Mouse (Mus musculus) stomach, embryonic 14.5 days (tissue): ENCODE data around the gene Tnr. TPM values are rescaled to one million over a fixed set of nuclear protein-coding genes. Genes with fewer than 3 reads are reported as not detected.

ENCODE experiments used
- ATAC-seq: fragments of 200-750 bp; cut with Nextera tagmentation; 2 replicates; pipeline ENCODE4 v1.8.0; 2017; ENCODE audit warnings: low read depth, moderate TSS enrichment; ENCODE audit not compliant: insufficient number of reproducible peaks, insufficient read depth, low FRiP score
- H3K27ac ChIP-seq: fragments of 300-500 bp; sonication (generic); 2 replicates; pipeline ENCODE4 v1.5.1; 2014; ENCODE audit warnings: mild to moderate bottlenecking, low read length, moderate library complexity, mixed read lengths
- H3K27me3 ChIP-seq: fragments of 300-500 bp; sonication (generic); 2 replicates; pipeline ENCODE4 v1.6.1; 2014; ENCODE audit warnings: low read length, control low read depth, mixed read lengths; ENCODE audit not compliant: control insufficient read depth, insufficient read depth
- H3K36me3 ChIP-seq: fragments of 300-500 bp; sonication (generic); 2 replicates; pipeline ENCODE4 v1.6.1; 2014; ENCODE audit warnings: mild to moderate bottlenecking, control low read depth, low read length, moderate library complexity, mixed read lengths; ENCODE audit not compliant: control insufficient read depth, insufficient read depth
- H3K4me1 ChIP-seq: fragments of 300-500 bp; sonication (generic); 2 replicates; pipeline ENCODE4 v1.6.1; 2014; ENCODE audit warnings: low read length, control low read depth, mixed read lengths; ENCODE audit not compliant: control insufficient read depth, insufficient read depth
- H3K4me2 ChIP-seq: fragments of 300-500 bp; sonication (generic); replicated peaks from 2 replicates; pipeline ENCODE4 v1.6.1; 2014; ENCODE audit warnings: low read depth, low read length, control low read depth
- H3K4me3 ChIP-seq: fragments of 300-500 bp; sonication (generic); 2 replicates; pipeline ENCODE4 v1.5.1; 2014; ENCODE audit warnings: low read depth, low read length, control low read depth
- H3K9ac ChIP-seq: fragments of 300-500 bp; sonication (generic); replicated peaks from 2 replicates; pipeline ENCODE4 v1.6.1; 2014; ENCODE audit warnings: low read depth, mild to moderate bottlenecking, control low read depth, low read length, moderate library complexity, mixed read lengths
- H3K9me3 ChIP-seq: fragments of 300-500 bp; sonication (generic); 2 replicates; pipeline ENCODE4 v1.6.1; 2016; ENCODE audit warnings: low read depth, low read length, control low read depth; ENCODE audit not compliant: control insufficient read depth
- WGBS: fragments of 180-500 bp; shearing (Covaris S2); extraction: QIAGEN DNeasy Blood & Tissue Kit; methylation state at CpG from one replicate; pipeline ENCODE4 v1.1.7; 2014; 5-methylcytosine and 5-hydroxymethylcytosine counted together
- polyA plus RNA-seq: library from polyadenylated mRNA; unstranded; fragments of >200 nt; fragmentation: Nextera tagmentation; extraction: Ambion mirVana; gene quantifications from 2 replicates; pipeline ENCODE4 v1.2.1, GENCODE M21; 2014

Tnr gene
- polyA plus RNA-seq, 1 experiment from 2014 or later = 0.61 TPM

DNA sequence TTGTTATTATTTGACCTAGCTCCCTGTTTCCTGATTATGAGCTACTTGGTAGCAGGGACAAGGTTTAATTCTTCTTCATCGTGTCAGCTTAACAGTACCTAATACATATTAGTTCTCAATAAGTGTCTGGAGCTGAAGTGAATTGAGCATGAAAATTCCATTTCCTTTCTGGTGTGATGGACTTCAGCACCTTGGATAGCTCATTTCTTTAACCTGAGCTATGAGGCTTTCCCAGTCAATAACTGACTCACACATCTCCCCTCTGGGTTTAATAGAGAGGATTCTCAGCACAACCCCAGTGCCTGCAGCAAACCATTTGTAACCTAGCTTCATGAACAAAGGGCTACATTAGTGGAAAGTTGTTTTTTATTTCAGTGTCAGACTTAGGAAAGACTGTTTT is 97.8 kb downstream of the Tnr start:
- 43% methylated on average over 1 of the region's 1 CpGs for WGBS
- no peaks in the 10 kb centered on the region for H3K4me1 ChIP-seq

DNA sequence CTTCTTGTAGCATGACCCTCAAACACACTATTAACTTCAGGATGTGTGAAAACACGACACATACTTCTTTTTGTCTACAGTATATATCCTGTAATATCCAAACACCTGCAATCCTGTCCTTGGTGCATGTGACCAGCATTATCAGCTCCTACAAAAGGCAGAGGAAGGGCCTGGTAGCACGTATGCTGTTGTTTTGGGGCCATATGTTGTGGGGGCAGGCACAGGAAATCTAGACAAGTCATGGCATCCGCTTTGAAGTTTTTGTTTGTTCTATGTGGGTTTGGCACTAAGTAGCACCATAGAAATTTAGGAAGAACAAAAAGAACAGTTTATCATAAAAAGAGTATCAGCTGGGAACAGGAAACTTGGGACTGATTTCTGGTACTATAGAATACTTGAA is 105.5 kb downstream of the Tnr start:
- H3K9ac ChIP-seq = no peak overlapping the region
- no peak overlapping the region for H3K27ac ChIP-seq
- no peaks in the 10 kb centered on the region for H3K27me3 ChIP-seq
- no peak overlapping the region for H3K4me2 ChIP-seq
- H3K4me3 ChIP-seq = no peak overlapping the region
- ATAC-seq = no peak
- H3K9me3 ChIP-seq = no peaks in the 10 kb centered on the region
- H3K4me1 ChIP-seq = no peaks in the 10 kb centered on the region
- 72% methylated on average over 3 of the region's 3 CpGs for WGBS
- no peaks in the 10 kb centered on the region for H3K36me3 ChIP-seq

More for the DNA sequence above, 97.8 kb downstream of the Tnr start:
- no peak overlapping the region for H3K4me2 ChIP-seq
- no peak overlapping the region for H3K27ac ChIP-seq
- H3K4me3 ChIP-seq = no peak overlapping the region
- no peaks in the 10 kb centered on the region for H3K9me3 ChIP-seq
- H3K36me3 ChIP-seq = no peaks in the 10 kb centered on the region
- H3K27me3 ChIP-seq = no peaks in the 10 kb centered on the region
- H3K9ac ChIP-seq = no peak overlapping the region
- no peak for ATAC-seq

DNA sequence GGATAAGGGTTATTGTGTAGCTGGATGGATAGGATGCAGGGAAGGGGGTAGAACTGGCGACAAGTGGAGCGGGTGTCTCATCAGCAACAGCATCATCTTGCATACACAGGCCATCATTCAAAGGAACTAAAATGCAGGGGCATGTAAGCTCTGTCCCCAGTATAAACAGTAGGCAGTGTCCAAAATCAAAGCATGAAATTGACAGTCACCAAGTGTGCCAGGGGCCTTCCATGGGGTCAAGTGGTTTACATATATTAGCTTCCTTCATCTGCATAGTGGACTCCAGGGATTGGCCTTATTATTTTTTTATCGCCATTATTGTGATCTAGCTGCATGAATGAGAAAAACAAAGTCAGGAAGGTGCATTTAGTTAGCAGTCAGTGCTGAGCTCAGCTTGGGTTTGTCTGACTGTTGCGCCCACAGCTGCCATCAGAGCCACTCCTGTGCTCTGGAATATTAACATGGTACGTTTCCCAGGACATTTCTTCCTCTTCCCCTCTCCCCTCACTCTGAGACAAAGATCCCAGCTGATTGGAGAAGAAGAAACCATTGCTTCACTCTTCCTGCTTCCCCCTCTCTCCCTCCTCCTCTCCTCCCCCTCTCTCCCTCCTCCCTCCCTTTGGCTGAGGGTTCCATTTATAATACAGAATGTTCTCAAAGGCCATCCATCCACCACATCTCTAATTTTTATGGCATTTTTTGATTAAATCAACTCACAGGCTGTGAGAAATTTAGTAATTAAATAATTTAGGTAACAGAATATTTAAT is 106.4 kb downstream of the Tnr start:
- Histone ChIP-seq H3K36me3 (no peaks in the 10 kb centered on the region), H3K9ac (no peak overlapping the region), H3K4me2 (no peak overlapping the region), H3K27ac (no peak overlapping the region), H3K27me3 (no peaks in the 10 kb centered on the region), H3K4me3 (no peak overlapping the region), H3K4me1 (no peaks in the 10 kb centered on the region), H3K9me3 (no peaks in the 10 kb centered on the region)
- WGBS = 74% methylated on average over 5 of the region's 5 CpGs
- no peak for ATAC-seq

DNA sequence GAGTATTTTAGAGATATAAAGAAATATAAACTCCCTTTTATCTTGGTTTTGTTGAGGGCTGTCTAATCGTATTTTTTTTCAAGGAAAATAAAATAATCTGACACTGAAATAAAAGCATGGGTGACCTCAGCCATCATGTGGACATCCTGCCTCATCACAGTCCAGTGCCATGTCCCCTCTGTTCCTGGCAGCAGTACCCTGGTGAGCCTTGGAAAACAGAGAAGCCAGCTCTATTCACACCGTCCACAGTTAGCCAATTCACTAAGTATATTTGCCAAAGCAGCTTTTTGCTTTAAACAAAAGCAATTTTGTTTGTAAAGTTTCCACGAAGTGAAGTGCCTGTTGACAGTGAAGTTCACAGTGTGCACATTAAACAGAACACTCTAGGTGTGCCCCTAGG is 109.0 kb downstream of the Tnr start:
- no peaks in the 10 kb centered on the region for H3K9me3 ChIP-seq

DNA sequence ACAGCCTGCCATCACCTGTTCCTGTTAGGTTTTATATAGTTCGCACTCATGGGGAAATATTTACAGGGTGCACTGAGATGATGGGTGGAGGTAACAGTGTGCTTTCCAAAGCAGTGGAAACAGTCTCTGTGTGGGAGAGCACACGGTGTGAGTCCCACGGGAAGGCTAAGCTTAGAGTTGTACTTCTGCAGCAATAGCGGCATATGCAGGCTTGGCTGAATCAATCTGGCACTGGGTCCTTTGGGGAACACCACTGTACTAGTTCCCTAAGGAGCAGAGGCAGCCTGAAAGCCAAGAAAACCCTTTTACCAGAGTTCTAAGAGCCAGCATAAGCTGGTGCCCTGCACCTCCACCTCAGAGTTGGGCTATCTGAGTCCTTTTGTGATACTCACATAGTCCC is 115.8 kb downstream of the Tnr start:
- no peaks in the 10 kb centered on the region for H3K4me1 ChIP-seq
- no peak for ATAC-seq

More for the DNA sequence above, 109.0 kb downstream of the Tnr start:
- no peak overlapping the region for H3K4me3 ChIP-seq
- WGBS = 64% methylated on average over 3 of the region's 3 CpGs
- no peak for ATAC-seq
- H3K36me3 ChIP-seq = no peaks in the 10 kb centered on the region
- no peak overlapping the region for H3K4me2 ChIP-seq
- H3K4me1 ChIP-seq = no peaks in the 10 kb centered on the region
- H3K27ac ChIP-seq = no peak overlapping the region
- H3K9ac ChIP-seq = no peak overlapping the region
- H3K27me3 ChIP-seq = no peaks in the 10 kb centered on the region

DNA sequence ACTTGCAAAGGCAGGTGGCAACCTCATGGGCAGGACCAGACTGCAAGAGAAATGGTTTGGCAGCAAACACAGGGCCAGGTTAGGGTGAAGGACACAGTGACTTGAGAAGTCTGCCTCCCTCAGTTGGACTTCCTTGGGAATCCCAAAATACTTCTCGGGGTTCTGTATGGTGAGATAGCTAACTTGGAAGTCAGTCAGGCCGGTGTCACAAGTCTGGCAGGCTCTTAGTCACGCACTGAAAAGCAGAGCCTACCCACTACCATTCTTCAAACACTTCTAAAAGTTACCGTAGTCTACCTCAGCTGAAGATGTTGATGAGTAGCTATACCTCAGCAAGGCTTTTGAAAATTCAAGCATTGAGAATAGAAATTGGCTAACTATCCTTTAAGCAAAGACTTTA is 122.2 kb downstream of the Tnr start:
- no peak overlapping the region for H3K9ac ChIP-seq
- no peaks in the 10 kb centered on the region for H3K4me1 ChIP-seq
- H3K4me2 ChIP-seq = no peak overlapping the region
- H3K4me3 ChIP-seq = no peak overlapping the region
- no peaks in the 10 kb centered on the region for H3K27me3 ChIP-seq
- no peak overlapping the region for H3K27ac ChIP-seq
- ATAC-seq = no peak
- no peaks in the 10 kb centered on the region for H3K9me3 ChIP-seq
- 92% methylated on average over 4 of the region's 4 CpGs for WGBS
- H3K36me3 ChIP-seq = no peaks in the 10 kb centered on the region

More for the DNA sequence above, 115.8 kb downstream of the Tnr start:
- Histone ChIP-seq H3K9me3 (no peaks in the 10 kb centered on the region), H3K4me3 (no peak overlapping the region), H3K27me3 (no peaks in the 10 kb centered on the region), H3K27ac (no peak overlapping the region), H3K36me3 (no peaks in the 10 kb centered on the region), H3K9ac (no peak overlapping the region), H3K4me2 (no peak overlapping the region)
- WGBS = 90% methylated on average over 4 of the region's 4 CpGs

DNA sequence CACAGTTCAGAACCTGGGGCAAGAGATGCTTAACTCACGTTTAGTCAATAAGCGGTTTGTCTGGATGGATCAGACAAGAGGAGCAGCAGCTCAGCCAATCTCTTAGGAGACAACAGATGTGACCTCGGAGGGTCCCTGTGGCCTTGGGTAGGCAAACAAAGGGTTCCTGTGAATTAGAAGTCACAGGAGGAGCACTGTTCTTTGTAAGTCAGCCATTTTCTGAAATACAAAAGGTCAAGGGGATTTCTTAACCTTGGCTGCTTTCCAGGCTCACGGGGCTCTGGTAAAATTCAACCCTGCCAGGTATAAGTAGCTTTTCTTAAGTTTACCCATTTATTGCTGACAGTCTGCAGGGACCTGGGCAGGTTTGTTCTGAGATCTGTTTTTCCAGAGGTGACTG is 126.9 kb downstream of the Tnr start:
- H3K9me3 ChIP-seq = no peaks in the 10 kb centered on the region
- no peak overlapping the region for H3K4me3 ChIP-seq
- H3K4me1 ChIP-seq = no peaks in the 10 kb centered on the region
- no peaks in the 10 kb centered on the region for H3K27me3 ChIP-seq
- H3K9ac ChIP-seq = no peak overlapping the region
- WGBS = 34% methylated on average over 4 of the region's 4 CpGs
- H3K27ac ChIP-seq = no peak overlapping the region
- ATAC-seq = no peak
- no peak overlapping the region for H3K4me2 ChIP-seq
- H3K36me3 ChIP-seq = no peaks in the 10 kb centered on the region

DNA sequence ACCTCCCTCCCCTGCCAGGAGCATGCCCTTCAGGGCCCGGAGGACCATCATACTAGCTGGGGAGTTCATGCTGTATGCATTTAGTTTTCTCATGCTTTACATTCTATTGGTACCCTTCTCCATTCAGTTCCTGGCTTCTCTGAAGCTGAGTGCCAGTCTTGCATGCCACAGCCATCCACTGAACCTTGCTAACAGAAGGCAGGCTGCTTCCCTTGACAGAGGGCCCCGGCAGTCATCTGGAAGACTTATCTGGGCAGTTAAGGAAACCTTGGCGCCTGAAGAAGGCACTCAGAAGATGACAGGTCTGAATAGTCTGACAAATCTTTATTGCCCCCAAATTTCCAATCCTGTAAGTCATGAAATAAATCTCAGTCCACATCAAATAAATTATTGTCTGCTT is 131.7 kb downstream of the Tnr start:
- Histone ChIP-seq H3K9ac (no peak overlapping the region), H3K9me3 (no peaks in the 10 kb centered on the region), H3K4me2 (no peak overlapping the region), H3K4me3 (no peak overlapping the region), H3K4me1 (no peaks in the 10 kb centered on the region), H3K36me3 (no peaks in the 10 kb centered on the region), H3K27ac (no peak overlapping the region), H3K27me3 (no peaks in the 10 kb centered on the region)
- ATAC-seq = no peak
- 64% methylated on average over 3 of the region's 3 CpGs for WGBS
